Mouse (Mus musculus) mouse embryonic stem cell (cell line): Measurements from ENCODE around the gene 4921507P07Rik.
"Not testable (repeated sequence)": the region's sequence is repeated elsewhere in the genome, so short reads cannot be mapped to it uniquely, and the experiment has no call there.

ENCODE experiments used
- in situ Hi-C, 2 experiments: fragments of 300-500 bp; cut with MboI; formaldehyde crosslinking; loops; 1 replicate in 1 of 2; 3 replicates in 1 of 2; pipeline ENCODE4 v1.14.3; 2019 to 2020; ENCODE audit warnings: low sequenced_read_pairs in 2 of 2, low pct_unique_long_range_greater_than_20kb in 1 of 2, mixed read lengths in 1 of 2; ENCODE audit not compliant: unreplicated experiment in 1 of 2

4921507P07Rik gene

GRCm38 (mm10) chr6:50596301-50597211, at the start of gene 4921507P07Rik:
Gene 4921507P07Rik (minus strand): TSS chr6:50596632.
- in situ Hi-C loops, result no loop called here

DNA sequence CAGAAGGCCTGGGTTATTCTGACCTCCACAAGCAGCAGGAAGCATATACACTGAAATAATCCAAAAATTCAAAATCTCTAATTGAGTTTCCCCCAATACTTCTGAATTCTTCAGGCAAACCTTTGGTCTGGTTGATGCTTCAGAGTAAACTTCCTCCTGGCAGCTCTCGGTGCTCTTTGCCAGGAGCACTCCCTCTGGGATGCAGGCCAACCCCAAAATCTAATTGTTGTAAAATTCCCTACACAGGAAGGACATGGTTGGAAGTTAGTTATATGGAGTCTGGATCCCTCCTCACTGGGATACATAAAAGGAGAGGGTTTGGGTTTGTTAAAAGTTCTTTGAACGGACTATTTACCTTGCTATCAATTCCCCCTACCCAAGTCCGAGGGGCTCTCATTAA, 48.3 kb upstream of the 4921507P07Rik start:
- in situ Hi-C loops, result no loop called here

DNA sequence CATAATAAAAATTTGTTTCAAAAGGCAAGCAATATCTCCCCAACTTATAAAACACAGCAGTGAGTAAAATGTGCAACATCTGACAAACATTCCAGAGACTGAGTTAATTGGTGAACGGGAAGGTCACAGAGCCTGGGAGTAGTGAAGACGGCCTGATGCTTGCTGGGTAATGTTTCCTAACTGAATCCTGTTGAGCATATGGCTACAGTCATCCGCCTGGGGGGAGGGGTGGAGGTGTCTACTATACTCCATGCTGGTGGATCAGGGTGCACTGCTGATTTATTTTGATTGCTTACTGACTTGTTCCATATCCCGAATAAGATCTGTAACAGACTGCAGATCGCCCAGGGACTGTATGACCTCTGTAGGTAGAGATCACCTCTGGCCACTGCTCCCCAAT, 45.5 kb upstream of the 4921507P07Rik start:
- in situ Hi-C loops, result no loop called here

- in situ Hi-C loops, result no loop called here
Observed at GRCm38 (mm10) chr6:50640377-50640776, 43.9 kb upstream of the 4921507P07Rik start.

- in situ Hi-C loops, result no loop called here
Observed at GRCm38 (mm10) chr6:50639656-50640055, 43.2 kb upstream of the 4921507P07Rik start.

GRCm38 (mm10) chr6:50626170-50626569, 29.7 kb upstream of the 4921507P07Rik start:
- in situ Hi-C loops, result not testable (repeated sequence)

GRCm38 (mm10) chr6:50618273-50618672, 21.8 kb upstream of the 4921507P07Rik start:
- in situ Hi-C loops, result not testable (repeated sequence)

DNA sequence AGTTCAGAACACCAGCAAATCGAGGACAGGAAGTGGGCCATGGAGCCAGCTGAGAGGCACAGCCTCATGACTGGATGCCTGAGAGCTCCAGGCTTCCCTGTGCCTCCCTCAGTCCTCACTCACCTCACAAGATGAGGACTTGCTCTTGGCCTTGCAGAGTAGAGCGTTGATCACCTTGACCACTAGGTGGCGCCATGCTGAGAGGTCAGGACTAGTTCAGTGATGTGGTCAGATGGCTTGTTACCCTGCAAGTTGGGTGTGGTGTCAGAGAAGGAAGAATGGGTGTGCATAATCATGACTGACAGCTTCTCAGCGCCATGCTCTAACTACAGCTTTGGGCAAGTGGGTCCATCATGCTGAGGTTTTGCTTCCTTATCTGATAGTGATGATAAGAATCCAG, 5.2 kb upstream of the 4921507P07Rik start:
- in situ Hi-C loops, result no loop called here

DNA sequence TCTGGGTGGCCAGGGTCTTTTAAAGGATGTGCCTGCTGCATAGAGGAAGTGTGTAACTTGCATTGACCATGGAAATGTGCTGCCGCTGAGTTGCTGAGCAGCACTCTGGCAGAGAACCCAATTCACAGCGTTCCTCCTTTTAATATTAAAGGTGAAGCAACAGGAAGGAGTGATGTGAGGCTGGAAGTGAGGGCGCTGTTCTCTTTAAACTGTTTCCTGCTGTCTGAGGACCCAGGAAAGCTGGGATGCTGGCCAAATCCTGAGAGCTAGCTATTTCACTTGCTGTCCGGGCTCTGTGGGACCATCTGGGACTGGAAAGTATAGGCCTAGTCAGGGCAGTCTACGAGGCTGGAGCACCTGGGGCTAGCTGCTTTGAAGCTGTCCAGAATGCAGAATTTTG, 2.1 kb upstream of the 4921507P07Rik start:
- in situ Hi-C loops, result no loop called here

GRCm38 (mm10) chr6:50594372-50594771, 2.1 kb downstream of the 4921507P07Rik start:
- in situ Hi-C loops, result no loop called here

GRCm38 (mm10) chr6:50593334-50593845, 3.0 kb downstream of the 4921507P07Rik start:
- in situ Hi-C loops, result no loop called here

- in situ Hi-C loops, result no loop called here
Observed at GRCm38 (mm10) chr6:50590234-50590633, 6.2 kb downstream of the 4921507P07Rik start.

GRCm38 (mm10) chr6:50588251-50588650, 8.2 kb downstream of the 4921507P07Rik start:
- in situ Hi-C loops, result no loop called here

DNA sequence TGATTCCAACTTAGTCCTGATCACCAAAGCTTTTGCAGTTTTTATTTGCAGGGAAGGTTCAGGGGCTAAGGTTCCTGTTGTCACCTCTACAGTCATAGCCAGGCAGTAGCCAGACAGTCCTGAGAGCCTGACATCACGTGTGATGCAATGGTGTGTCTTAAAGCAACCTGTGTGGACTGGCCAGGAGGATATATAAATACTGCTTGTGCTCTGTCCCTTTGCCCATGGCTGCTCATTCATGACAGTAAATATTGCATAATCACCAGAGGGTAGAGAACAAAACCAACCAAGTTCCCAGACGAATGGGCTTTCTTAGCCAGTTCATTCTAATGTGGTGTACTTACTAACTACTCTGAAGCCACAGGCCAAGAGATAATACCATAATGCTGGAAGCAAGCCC, 9.0 kb downstream of the 4921507P07Rik start:
- in situ Hi-C loops, result no loop called here

GRCm38 (mm10) chr6:50586316-50586715, 10.1 kb downstream of the 4921507P07Rik start:
- in situ Hi-C loops, result no loop called here

- in situ Hi-C loops, result no loop called here
Observed at GRCm38 (mm10) chr6:50585733-50586132, 10.7 kb downstream of the 4921507P07Rik start.

- in situ Hi-C loops, result no loop called here
Observed at GRCm38 (mm10) chr6:50571661-50572060, 24.8 kb downstream of the 4921507P07Rik start.

- in situ Hi-C loops, result no loop called here
Observed at GRCm38 (mm10) chr6:50566997-50567255, 29.5 kb downstream of the 4921507P07Rik start.

GRCm38 (mm10) chr6:50566141-50566996, 30.1 kb downstream of the 4921507P07Rik start, which contains the start of gene Cycs:
Gene Cycs (minus strand): TSS chr6:50566538.
- in situ Hi-C loops, result no loop called here
